Mouse (Mus musculus): ENCODE data around the gene Atm. TPM values are rescaled to one million over a fixed set of nuclear protein-coding genes. Genes with fewer than 3 reads are reported as not detected.
A peak's percentile ranks its signal among the peaks of the same experiment; 100 is the strongest.

The Atm gene
- polyA plus RNA-seq, 1 experiment from 2014 or later = 11.1 TPM

- 42% methylated on average over 9 of the region's 9 CpGs for WGBS
- DNase-seq (ENCODE audit: low spot score) = no peak
- H3K27me3 ChIP-seq (ENCODE audit: insufficient read depth, poor library complexity, severe bottlenecking) = no peaks in the 10 kb centered on the region
Measured at GRCm38 (mm10) chr9:53472806-53473518, 63.6 kb downstream of the Atm start.

GRCm38 (mm10) chr9:53452038-53452437, 84.5 kb downstream of the Atm start:
- H3K36me3 ChIP-seq = peaks cover 59% of the 10 kb centered on the region
- no peak overlapping the region for H3K27ac ChIP-seq
- H3K4me1 ChIP-seq = no peaks in the 10 kb centered on the region
- no peak for DNase-seq (ENCODE audit: low spot score)
- no peak overlapping the region for H3K4me3 ChIP-seq
- WGBS = 89% methylated on average over 2 of the region's 2 CpGs
- H3K27me3 ChIP-seq (ENCODE audit: insufficient read depth, poor library complexity, severe bottlenecking) = no peaks in the 10 kb centered on the region
- H3K9me3 ChIP-seq = no peaks in the 10 kb centered on the region

More at GRCm38 (mm10) chr9:53472806-53473518, 63.6 kb downstream of the Atm start:
- Histone ChIP-seq H3K4me1 (peaks cover 5% of the 10 kb centered on the region; the same call in 1 of the 2 replicates), H3K4me3 (no peak overlapping the region), H3K36me3 (peaks cover 21% of the 10 kb centered on the region), H3K9me3 (no peaks in the 10 kb centered on the region), H3K27ac (no peak overlapping the region)

- DNase-seq (ENCODE audit: low spot score) = no peak
- Histone ChIP-seq H3K36me3 (peaks cover 63% of the 10 kb centered on the region), H3K4me3 (no peak overlapping the region), H3K4me1 (no peaks in the 10 kb centered on the region), H3K27ac (no peak overlapping the region), H3K9me3 (no peaks in the 10 kb centered on the region), H3K27me3 (ENCODE audit: insufficient read depth, poor library complexity, severe bottlenecking) (no peaks in the 10 kb centered on the region)
- WGBS = 83% methylated on average over 1 of the region's 1 CpGs
Measured at GRCm38 (mm10) chr9:53450609-53451008, 85.9 kb downstream of the Atm start.

- Histone ChIP-seq H3K27ac (no peak overlapping the region), H3K4me1 (no peaks in the 10 kb centered on the region), H3K4me3 (no peak overlapping the region), H3K9me3 (no peaks in the 10 kb centered on the region), H3K27me3 (ENCODE audit: insufficient read depth, poor library complexity, severe bottlenecking) (no peaks in the 10 kb centered on the region), H3K36me3 (peaks cover 24% of the 10 kb centered on the region)
- 84% methylated on average over 14 of the region's 14 CpGs for WGBS
- no peak for DNase-seq (ENCODE audit: low spot score)
Measured at GRCm38 (mm10) chr9:53435830-53436570, 100.5 kb downstream of the Atm start.

GRCm38 (mm10) chr9:53427638-53428037, 108.9 kb downstream of the Atm start:
- 69% methylated on average over 3 of the region's 3 CpGs for WGBS
- DNase-seq (ENCODE audit: low spot score) = no peak
- Histone ChIP-seq H3K27ac (no peak overlapping the region), H3K4me1 (peaks cover 4% of the 10 kb centered on the region; the same call in 1 of the 2 replicates), H3K4me3 (no peak overlapping the region), H3K36me3 (no peaks in the 10 kb centered on the region), H3K27me3 (ENCODE audit: insufficient read depth, poor library complexity, severe bottlenecking) (no peaks in the 10 kb centered on the region), H3K9me3 (no peaks in the 10 kb centered on the region)

GRCm38 (mm10) chr9:53426726-53427125, 109.8 kb downstream of the Atm start:
- H3K27ac ChIP-seq = no peak overlapping the region
- peaks cover 4% of the 10 kb centered on the region; the same call in 1 of the 2 replicates for H3K4me1 ChIP-seq
- H3K36me3 ChIP-seq = no peaks in the 10 kb centered on the region
- H3K9me3 ChIP-seq = no peaks in the 10 kb centered on the region
- WGBS = 76% methylated on average over 3 of the region's 3 CpGs
- DNase-seq (ENCODE audit: low spot score) = no peak
- no peaks in the 10 kb centered on the region for H3K27me3 ChIP-seq (ENCODE audit: insufficient read depth, poor library complexity, severe bottlenecking)
- H3K4me3 ChIP-seq = no peak overlapping the region

GRCm38 (mm10) chr9:53422133-53422896, 114.2 kb downstream of the Atm start:
- WGBS = 49% methylated on average over 9 of the region's 9 CpGs
- Histone ChIP-seq H3K4me3 (no peak overlapping the region), H3K4me1 (peaks cover 4% of the 10 kb centered on the region; the same call in 1 of the 2 replicates), H3K36me3 (no peaks in the 10 kb centered on the region), H3K9me3 (no peaks in the 10 kb centered on the region), H3K27me3 (ENCODE audit: insufficient read depth, poor library complexity, severe bottlenecking) (no peaks in the 10 kb centered on the region), H3K27ac (no peak overlapping the region)
- DNase-seq (ENCODE audit: low spot score) = no peak

GRCm38 (mm10) chr9:53409427-53409826, 127.1 kb downstream of the Atm start:
- Histone ChIP-seq H3K36me3 (no peaks in the 10 kb centered on the region), H3K4me3 (no peak overlapping the region), H3K4me1 (0 out of 2 replicates have a peak, but pooled peaks cover 3% of the 10 kb centered on the region), H3K9me3 (no peaks in the 10 kb centered on the region), H3K27ac (no peak overlapping the region), H3K27me3 (ENCODE audit: insufficient read depth, poor library complexity, severe bottlenecking) (no peaks in the 10 kb centered on the region)
- DNase-seq (ENCODE audit: low spot score) = no peak
- WGBS = 81% methylated on average over 3 of the region's 3 CpGs

- no peak for DNase-seq (ENCODE audit: low spot score)
- no peak overlapping the region for H3K27ac ChIP-seq
- WGBS = 83% methylated on average over 2 of the region's 2 CpGs
Measured at GRCm38 (mm10) chr9:53408953-53409361, 127.6 kb downstream of the Atm start.

GRCm38 (mm10) chr9:53408548-53408947, 128.0 kb downstream of the Atm start:
- H3K4me1 ChIP-seq = 0 out of 2 replicates have a peak, but pooled peaks cover 4% of the 10 kb centered on the region
- no peak overlapping the region for H3K4me3 ChIP-seq
- no peaks in the 10 kb centered on the region for H3K36me3 ChIP-seq
- DNase-seq (ENCODE audit: low spot score) = no peak
- no peaks in the 10 kb centered on the region for H3K27me3 ChIP-seq (ENCODE audit: insufficient read depth, poor library complexity, severe bottlenecking)
- no peaks in the 10 kb centered on the region for H3K9me3 ChIP-seq
- H3K27ac ChIP-seq = no peak overlapping the region
- WGBS = 83% methylated on average over 4 of the region's 4 CpGs

More at GRCm38 (mm10) chr9:53408953-53409361, 127.6 kb downstream of the Atm start:
- H3K4me1 ChIP-seq = 0 out of 2 replicates have a peak, but pooled peaks cover 4% of the 10 kb centered on the region
- H3K4me3 ChIP-seq = no peak overlapping the region
- no peaks in the 10 kb centered on the region for H3K9me3 ChIP-seq
- no peaks in the 10 kb centered on the region for H3K36me3 ChIP-seq
- no peaks in the 10 kb centered on the region for H3K27me3 ChIP-seq (ENCODE audit: insufficient read depth, poor library complexity, severe bottlenecking)

- WGBS = 27% methylated on average over 21 of the region's 21 CpGs
Measured at GRCm38 (mm10) chr9:53404753-53405722, 131.5 kb downstream of the Atm start.

More at GRCm38 (mm10) chr9:53404753-53405722, 131.5 kb downstream of the Atm start:
- peaks cover 13% of the 10 kb centered on the region for H3K4me1 ChIP-seq
- DNase-seq (ENCODE audit: low spot score) = peak; percentile 92
- H3K36me3 ChIP-seq = no peaks in the 10 kb centered on the region
- H3K9me3 ChIP-seq = no peaks in the 10 kb centered on the region
- peak overlapping the region; percentile 82 for H3K27ac ChIP-seq
- peak overlapping the region; percentile 55 for H3K4me3 ChIP-seq
- H3K27me3 ChIP-seq (ENCODE audit: insufficient read depth, poor library complexity, severe bottlenecking) = no peaks in the 10 kb centered on the region

Data from heart, embryonic 10.5 days (tissue).